Mouse (Mus musculus) forebrain, embryonic 13.5 days (tissue): ENCODE data around the gene Rhobtb3. TPM values are rescaled to one million over a fixed set of nuclear protein-coding genes. Genes with fewer than 3 reads are reported as not detected.
"Not testable (repeated sequence)": the region's sequence is repeated elsewhere in the genome, so short reads cannot be mapped to it uniquely, and the experiment has no call there.

Experiments
- ATAC-seq: fragments of 200-750 bp; cut with Nextera tagmentation; 2 replicates; pipeline ENCODE4 v1.8.0; 2017
- H3K27ac ChIP-seq: fragments of 300-500 bp; sonication (generic); 2 replicates; pipeline ENCODE4 v1.5.1; 2015; ENCODE audit warnings: inconsistent platforms, mild to moderate bottlenecking, moderate library complexity
- H3K27me3 ChIP-seq: fragments of 300-500 bp; sonication (generic); 2 replicates; pipeline ENCODE4 v1.6.1; 2015; ENCODE audit warnings: mild to moderate bottlenecking, inconsistent platforms
- H3K36me3 ChIP-seq: fragments of 300-500 bp; sonication (generic); 2 replicates; pipeline ENCODE4 v1.6.1; 2015; ENCODE audit warnings: mild to moderate bottlenecking, inconsistent platforms; ENCODE audit not compliant: poor library complexity, severe bottlenecking
- H3K4me1 ChIP-seq: fragments of 300-500 bp; sonication (generic); 2 replicates; pipeline ENCODE4 v1.6.1; 2015; ENCODE audit warnings: inconsistent platforms
- H3K4me2 ChIP-seq: fragments of 300-500 bp; sonication (generic); 2 replicates; pipeline ENCODE4 v1.6.1; 2015; ENCODE audit warnings: inconsistent platforms, mild to moderate bottlenecking, moderate library complexity
- H3K4me3 ChIP-seq: fragments of 300-500 bp; sonication (generic); 2 replicates; pipeline ENCODE4 v1.5.1; 2015; ENCODE audit warnings: mild to moderate bottlenecking, inconsistent platforms
- H3K9ac ChIP-seq: fragments of 300-500 bp; sonication (generic); 2 replicates; pipeline ENCODE4 v1.6.1; 2015; ENCODE audit warnings: mild to moderate bottlenecking, inconsistent platforms
- H3K9me3 ChIP-seq: fragments of 300-500 bp; sonication (generic); replicated peaks from 2 replicates; pipeline ENCODE4 v1.6.1; 2016; ENCODE audit warnings: inconsistent platforms
- WGBS: fragments of 180-500 bp; shearing (Covaris S2); methylation state at CpG from one replicate; pipeline ENCODE4 v1.1.7; 2015; 5-methylcytosine and 5-hydroxymethylcytosine counted together
- polyA plus RNA-seq: library from polyadenylated mRNA; unstranded; fragments of >200 nt; fragmentation: Nextera tagmentation; extraction: Ambion mirVana; gene quantifications from 2 replicates; pipeline ENCODE4 v1.2.1, GENCODE M21; 2015

The Rhobtb3 gene
- polyA plus RNA-seq, 1 experiment from 2014 or later = 38.7 TPM

- not testable (repeated sequence) for H3K4me1 ChIP-seq, H3K4me3 ChIP-seq, H3K27ac ChIP-seq, H3K27me3 ChIP-seq, ATAC-seq, H3K9me3 ChIP-seq, H3K9ac ChIP-seq, H3K4me2 ChIP-seq
- 80% methylated on average over 7 of the region's 7 CpGs for WGBS
- peaks cover 49% of the 10 kb centered on the region for H3K36me3 ChIP-seq
These were observed 67.5 kb downstream of the Rhobtb3 start for GRCm38 (mm10) chr13:75876188-75876587.

- no peaks in the 10 kb centered on the region for H3K4me1 ChIP-seq
- no peak for ATAC-seq
- no peak overlapping the region for H3K4me3 ChIP-seq
- H3K9me3 ChIP-seq = no peaks in the 10 kb centered on the region
- WGBS = 91% methylated on average over 4 of the region's 4 CpGs
- no peak overlapping the region for H3K9ac ChIP-seq
- no peak overlapping the region for H3K27ac ChIP-seq
- no peaks in the 10 kb centered on the region for H3K27me3 ChIP-seq
- H3K4me2 ChIP-seq = no peak overlapping the region
- peaks cover 51% of the 10 kb centered on the region for H3K36me3 ChIP-seq
These were observed 68.9 kb downstream of the Rhobtb3 start for GRCm38 (mm10) chr13:75874608-75875376.

GRCm38 (mm10) chr13:75867876-75868275, 75.8 kb downstream of the Rhobtb3 start:
- H3K27ac ChIP-seq = no peak overlapping the region
- no peaks in the 10 kb centered on the region for H3K27me3 ChIP-seq
- H3K4me1 ChIP-seq = no peaks in the 10 kb centered on the region
- no peak overlapping the region for H3K4me3 ChIP-seq
- WGBS = 90% methylated on average over 2 of the region's 2 CpGs
- H3K9me3 ChIP-seq = no peaks in the 10 kb centered on the region
- H3K36me3 ChIP-seq = peaks cover 29% of the 10 kb centered on the region
- no peak overlapping the region for H3K9ac ChIP-seq
- no peak for ATAC-seq
- H3K4me2 ChIP-seq = no peak overlapping the region

- peak; percentile 33; the same call in 1 of the 2 replicates for ATAC-seq
- H3K9ac ChIP-seq = no peak overlapping the region
These were observed 78.1 kb downstream of the Rhobtb3 start for GRCm38 (mm10) chr13:75865486-75866184.

GRCm38 (mm10) chr13:75859264-75859844, 84.4 kb downstream of the Rhobtb3 start:
- WGBS = 79% methylated on average over 1 of the region's 1 CpGs

More at GRCm38 (mm10) chr13:75865486-75866184, 78.1 kb downstream of the Rhobtb3 start:
- no peaks in the 10 kb centered on the region for H3K27me3 ChIP-seq
- no peaks in the 10 kb centered on the region for H3K9me3 ChIP-seq
- no peak overlapping the region for H3K4me3 ChIP-seq
- H3K36me3 ChIP-seq = peaks cover 17% of the 10 kb centered on the region
- no peaks in the 10 kb centered on the region for H3K4me1 ChIP-seq
- H3K4me2 ChIP-seq = no peak overlapping the region
- H3K27ac ChIP-seq = no peak overlapping the region

GRCm38 (mm10) chr13:75853118-75853517, 90.6 kb downstream of the Rhobtb3 start:
- H3K9ac ChIP-seq = no peak overlapping the region
- H3K4me1 ChIP-seq = no peaks in the 10 kb centered on the region
- H3K9me3 ChIP-seq = no peaks in the 10 kb centered on the region
- no peak overlapping the region for H3K27ac ChIP-seq
- H3K36me3 ChIP-seq = no peaks in the 10 kb centered on the region
- WGBS = 89% methylated on average over 3 of the region's 3 CpGs
- H3K27me3 ChIP-seq = no peaks in the 10 kb centered on the region
- ATAC-seq = no peak
- no peak overlapping the region for H3K4me3 ChIP-seq
- H3K4me2 ChIP-seq = no peak overlapping the region

More at GRCm38 (mm10) chr13:75859264-75859844, 84.4 kb downstream of the Rhobtb3 start:
- ATAC-seq = no peak
- Histone ChIP-seq H3K4me3 (no peak overlapping the region), H3K27ac (no peak overlapping the region), H3K9ac (no peak overlapping the region), H3K36me3 (no peaks in the 10 kb centered on the region), H3K27me3 (no peaks in the 10 kb centered on the region), H3K4me2 (no peak overlapping the region), H3K9me3 (no peaks in the 10 kb centered on the region), H3K4me1 (no peaks in the 10 kb centered on the region)

- no peaks in the 10 kb centered on the region for H3K9me3 ChIP-seq
- no peak overlapping the region for H3K4me3 ChIP-seq
- H3K27ac ChIP-seq = no peak overlapping the region
- H3K27me3 ChIP-seq = no peaks in the 10 kb centered on the region
- no peak for ATAC-seq
- H3K36me3 ChIP-seq = no peaks in the 10 kb centered on the region
- H3K9ac ChIP-seq = no peak overlapping the region
- no peaks in the 10 kb centered on the region for H3K4me1 ChIP-seq
- H3K4me2 ChIP-seq = no peak overlapping the region
- 90% methylated on average over 4 of the region's 4 CpGs for WGBS
These were observed 91.7 kb downstream of the Rhobtb3 start for GRCm38 (mm10) chr13:75852027-75852426.

- no peaks in the 10 kb centered on the region for H3K9me3 ChIP-seq
These were observed 96.7 kb downstream of the Rhobtb3 start for GRCm38 (mm10) chr13:75847027-75847426.

GRCm38 (mm10) chr13:75845519-75846166, 98.1 kb downstream of the Rhobtb3 start:
- ATAC-seq = no peak
- Histone ChIP-seq H3K4me1 (peaks cover 10% of the 10 kb centered on the region), H3K27me3 (no peaks in the 10 kb centered on the region), H3K36me3 (no peaks in the 10 kb centered on the region), H3K9ac (no peak overlapping the region), H3K4me3 (no peak overlapping the region), H3K4me2 (no peak overlapping the region), H3K9me3 (no peaks in the 10 kb centered on the region), H3K27ac (no peak overlapping the region)
- 62% methylated on average over 4 of the region's 4 CpGs for WGBS

More at GRCm38 (mm10) chr13:75847027-75847426, 96.7 kb downstream of the Rhobtb3 start:
- Histone ChIP-seq H3K4me2 (no peak overlapping the region), H3K36me3 (no peaks in the 10 kb centered on the region), H3K9ac (no peak overlapping the region), H3K4me3 (no peak overlapping the region), H3K27ac (no peak overlapping the region), H3K4me1 (no peaks in the 10 kb centered on the region; the same call in 1 of the 2 replicates), H3K27me3 (no peaks in the 10 kb centered on the region)
- WGBS = 90% methylated on average over 6 of the region's 6 CpGs
- no peak for ATAC-seq

GRCm38 (mm10) chr13:75844833-75845518, 98.7 kb downstream of the Rhobtb3 start:
- Histone ChIP-seq H3K27me3 (no peaks in the 10 kb centered on the region), H3K9me3 (no peaks in the 10 kb centered on the region), H3K4me1 (peaks cover 16% of the 10 kb centered on the region), H3K27ac (no peak overlapping the region), H3K36me3 (no peaks in the 10 kb centered on the region), H3K4me2 (no peak overlapping the region), H3K9ac (no peak overlapping the region), H3K4me3 (no peak overlapping the region)
- ATAC-seq = no peak
- 97% methylated on average over 2 of the region's 2 CpGs for WGBS

- H3K4me2 ChIP-seq = no peak overlapping the region
- 90% methylated on average over 8 of the region's 8 CpGs for WGBS
These were observed 99.6 kb downstream of the Rhobtb3 start for GRCm38 (mm10) chr13:75843993-75844683.

More at GRCm38 (mm10) chr13:75843993-75844683, 99.6 kb downstream of the Rhobtb3 start:
- H3K4me3 ChIP-seq = no peak overlapping the region
- no peaks in the 10 kb centered on the region for H3K27me3 ChIP-seq
- no peak overlapping the region for H3K27ac ChIP-seq
- H3K36me3 ChIP-seq = no peaks in the 10 kb centered on the region
- ATAC-seq = no peak
- H3K9ac ChIP-seq = no peak overlapping the region
- H3K4me1 ChIP-seq = peaks cover 16% of the 10 kb centered on the region
- no peaks in the 10 kb centered on the region for H3K9me3 ChIP-seq
